Mouse (Mus musculus) adrenal gland, postnatal 4 days (tissue): ENCODE measurements around the gene Ifna2. TPM values are rescaled to one million over a fixed set of nuclear protein-coding genes. Genes with fewer than 3 reads are reported as not detected.

Experiments used
- DNase-seq, 2 experiments: peaks; one replicate each; pipeline ENCODE4 v3.0.0; 2021 to 2022; ENCODE audit warnings: low spot score in 2 of 2, mixed read lengths in 2 of 2
- total RNA-seq, 2 experiments: library from RNA; stranded (reverse); gene quantifications; 2 replicates each; pipeline ENCODE4 v1.2.3; 2021

The Ifna2 gene
- total RNA-seq, 2 experiments from 2014 or later = not detected

- no peak for DNase-seq
These were observed 28.3 kb downstream of the Ifna2 start for GRCm38 (mm10) chr4:88655461-88655860.

- no peak for DNase-seq
These were observed 30.1 kb downstream of the Ifna2 start for GRCm38 (mm10) chr4:88653644-88654043.

- no peak for DNase-seq
These were observed 39.4 kb downstream of the Ifna2 start, which contains the start of gene Ifna13 for GRCm38 (mm10) chr4:88644359-88644758. Gene Ifna13 (minus strand): TSS chr4:88644459.

GRCm38 (mm10) chr4:88642526-88642925 lies 41.2 kb downstream of the Ifna2 start:
- DNase-seq = no peak

- peak; percentile 81 to 96 for DNase-seq
These were observed 42.5 kb downstream of the Ifna2 start for GRCm38 (mm10) chr4:88641077-88641831.

- no peak for DNase-seq
These were observed 43.0 kb downstream of the Ifna2 start for GRCm38 (mm10) chr4:88640704-88641076.

- no peak for DNase-seq
These were observed 49.4 kb downstream of the Ifna2 start, which contains the start of gene C87499 for GRCm38 (mm10) chr4:88634311-88634710. Gene C87499 (minus strand): TSS chr4:88634411.

Other genes starting within 250 kb of the Ifna2 start
- gene Hacd4, start 245.0 kb downstream of the Ifna2 start, total RNA-seq = 1 to 10 TPM; 6.5 to 8.4 TPM
- gene Ifnb1, start 161.1 kb downstream of the Ifna2 start, total RNA-seq = not detected
- gene Ifna15, start 125.7 kb downstream of the Ifna2 start, total RNA-seq = not detected
- not detected for gene Ifna14, start 112.1 kb downstream of the Ifna2 start, total RNA-seq
- gene Ifna9, start 91.5 kb downstream of the Ifna2 start, total RNA-seq = not detected
- gene Ifna12, start 80.5 kb downstream of the Ifna2 start, total RNA-seq = not detected
- not detected for gene C87499, start 49.5 kb downstream of the Ifna2 start, total RNA-seq
- gene Ifna13, start 39.5 kb downstream of the Ifna2 start, total RNA-seq = not detected
- not detected for gene Ifna16, start 7.0 kb downstream of the Ifna2 start, total RNA-seq
- not detected for gene Ifnab, start 7.4 kb upstream of the Ifna2 start, total RNA-seq
- under 1 TPM; 0.31 to 0.48 TPM for gene Gm26566, start 37.9 kb upstream of the Ifna2 start, total RNA-seq
- 10 to 100 TPM; 85.2 to 88.5 TPM for gene Klhl9, start 38.6 kb upstream of the Ifna2 start, total RNA-seq
- not detected for gene Gm13271, start 71.0 kb upstream of the Ifna2 start, total RNA-seq
- not detected for gene Gm13283, start 76.2 kb upstream of the Ifna2 start, total RNA-seq
- not detected for gene Gm13290, start 89.9 kb upstream of the Ifna2 start, total RNA-seq
- gene Gm13289, start 93.0 kb upstream of the Ifna2 start, total RNA-seq = not detected
- not detected for gene Gm13272, start 95.9 kb upstream of the Ifna2 start, total RNA-seq
- not detected for gene Ifnz, start 98.2 kb upstream of the Ifna2 start, total RNA-seq
- not detected for gene Gm13276, start 101.8 kb upstream of the Ifna2 start, total RNA-seq
- not detected for gene Gm13277, start 104.7 kb upstream of the Ifna2 start, total RNA-seq
- not detected for gene Gm13278, start 107.6 kb upstream of the Ifna2 start, total RNA-seq
- not detected for gene Gm13275, start 110.6 kb upstream of the Ifna2 start, total RNA-seq
- gene Gm13279, start 113.5 kb upstream of the Ifna2 start, total RNA-seq = not detected
- under 1 TPM in 1 of 2 experiments, not detected in 1; 0.50 TPM for gene Gm13285, start 115.8 kb upstream of the Ifna2 start, total RNA-seq
- not detected for gene Gm13287, start 119.3 kb upstream of the Ifna2 start, total RNA-seq
- gene Gm13288, start 121.6 kb upstream of the Ifna2 start, total RNA-seq = not detected
- gene Ifna7, start 132.3 kb upstream of the Ifna2 start, total RNA-seq = not detected
- not detected for gene Ifna11, start 136.0 kb upstream of the Ifna2 start, total RNA-seq
- gene Ifna6, start 143.5 kb upstream of the Ifna2 start, total RNA-seq = not detected
- gene Ifna5, start 151.6 kb upstream of the Ifna2 start, total RNA-seq = not detected
- gene Ifna4, start 157.9 kb upstream of the Ifna2 start, total RNA-seq = not detected
- not detected for gene Ifna1, start 166.2 kb upstream of the Ifna2 start, total RNA-seq
- gene Ifne, start 196.3 kb upstream of the Ifna2 start, total RNA-seq = not detected